Mouse (Mus musculus): ENCODE data around the gene Tspan1. TPM values are rescaled to one million over a fixed set of nuclear protein-coding genes. Genes with fewer than 3 reads are reported as not detected.

Gene Tspan1
- polyA plus RNA-seq, 1 experiment from 2014 or later: 0.16 TPM

GRCm38 (mm10) chr4:116123602-116124519 lies 43.5 kb downstream of the Tspan1 start, which contains the start of the genes Rad54l and Pomgnt1:
Gene Rad54l (minus strand): TSS chr4:116123690.
Gene Pomgnt1 (plus strand): TSS chr4:116123840.
- peak within 1 kb of the TSS; percentile 66 for H3K9ac ChIP-seq (replicated peaks)
- H3K27ac ChIP-seq: peak within 1 kb of the TSS; percentile 69
- H3K4me2 ChIP-seq: peak within 1 kb of the TSS; percentile 73
- H3K36me3 ChIP-seq: peaks cover 14% of the 10 kb centered on the region
- peaks cover 13% of the 10 kb centered on the region for H3K4me1 ChIP-seq (replicated peaks)
- H3K4me3 ChIP-seq (replicated peaks): peak within 1 kb of the TSS; percentile 53
- H3K9me3 ChIP-seq: no peaks in the 10 kb centered on the region
- no peaks in the 10 kb centered on the region for H3K27me3 ChIP-seq
- peak; percentile 98 for ATAC-seq (ENCODE audit: insufficient number of reproducible peaks, insufficient read depth, low FRiP score, low TSS enrichment, low read depth)
- WGBS: 2% methylated on average over 24 of the region's 24 CpGs

- Histone ChIP-seq H3K27me3 (no peaks in the 10 kb centered on the region), H3K4me1 (replicated peaks) (peaks cover 13% of the 10 kb centered on the region), H3K9ac (replicated peaks) (peak overlapping the region; percentile 66), H3K9me3 (no peaks in the 10 kb centered on the region), H3K4me3 (replicated peaks) (peak overlapping the region; percentile 53), H3K27ac (no peak overlapping the region), H3K4me2 (peak overlapping the region; percentile 73), H3K36me3 (peaks cover 22% of the 10 kb centered on the region)
- ATAC-seq (ENCODE audit: insufficient number of reproducible peaks, insufficient read depth, low FRiP score, low TSS enrichment, low read depth): no peak
- 0% methylated on average over 1 of the region's 1 CpGs for WGBS
Observed at GRCm38 (mm10) chr4:116122762-116123161, 44.6 kb downstream of the Tspan1 start.

Other genes starting within 250 kb of the Tspan1 start
- 0.08 and 0.13 TPM in 2 replicates for gene Dmbx1, start 227.7 kb downstream of the Tspan1 start, polyA plus RNA-seq (2016; fragmentation: Nextera tagmentation; extraction: Ambion mirVana)
- 0.81 and 1.1 TPM in 2 replicates for gene Faah, start 149.7 kb downstream of the Tspan1 start, polyA plus RNA-seq (2016; fragmentation: Nextera tagmentation; extraction: Ambion mirVana)
- gene Nsun4, start 113.7 kb downstream of the Tspan1 start, polyA plus RNA-seq (2016; fragmentation: Nextera tagmentation; extraction: Ambion mirVana): 18.4 and 21.1 TPM in 2 replicates
- 436 and 452 TPM in 2 replicates for gene Uqcrh, start 92.5 kb downstream of the Tspan1 start, polyA plus RNA-seq (2016; fragmentation: Nextera tagmentation; extraction: Ambion mirVana)
- gene Lrrc41, start 92.3 kb downstream of the Tspan1 start, polyA plus RNA-seq (2016; fragmentation: Nextera tagmentation; extraction: Ambion mirVana): 78.9 and 82.6 TPM in 2 replicates
- 53.9 and 59.2 TPM in 2 replicates for gene Rad54l, start 43.9 kb downstream of the Tspan1 start, polyA plus RNA-seq (2016; fragmentation: Nextera tagmentation; extraction: Ambion mirVana)
- 73.8 and 74.8 TPM in 2 replicates for gene Pomgnt1, start 43.8 kb downstream of the Tspan1 start, polyA plus RNA-seq (2016; fragmentation: Nextera tagmentation; extraction: Ambion mirVana)
- gene Lurap1, start 16.3 kb downstream of the Tspan1 start, polyA plus RNA-seq (2016; fragmentation: Nextera tagmentation; extraction: Ambion mirVana): 2.6 and 2.8 TPM in 2 replicates
- not detected in 2 replicates for gene 1700042G07Rik, start 5.8 kb upstream of the Tspan1 start, polyA plus RNA-seq (2016; fragmentation: Nextera tagmentation; extraction: Ambion mirVana)
- gene Gm49337, start 5.8 kb upstream of the Tspan1 start, polyA plus RNA-seq (2016; fragmentation: Nextera tagmentation; extraction: Ambion mirVana): not detected in 2 replicates
- 45.2 and 50.7 TPM in 2 replicates for gene Pik3r3, start 54.0 kb upstream of the Tspan1 start, polyA plus RNA-seq (2016; fragmentation: Nextera tagmentation; extraction: Ambion mirVana)